Mouse (Mus musculus) activated CD4-positive, CD25-positive, alpha-beta regulatory T cell, adult 4 months (primary cell): ENCODE results near the gene Yif1b. TPM values are rescaled to one million over a fixed set of nuclear protein-coding genes. Genes with fewer than 3 reads are reported as not detected.

Experiments
- polyA plus RNA-seq, 2 experiments: library from polyadenylated mRNA; unstranded; fragments of 100-300 nt; shearing (Covaris generic); gene quantifications; one replicate each; pipeline ENCODE4 v1.2.1; 2017

Gene Yif1b
- polyA plus RNA-seq, 2 experiments from 2014 or later: 57.6 to 73.2 TPM

Other genes starting within 250 kb of the Yif1b start
- under 1 TPM; 0.03 to 0.05 TPM for gene Ryr1, start 113.2 kb upstream of the Yif1b start, polyA plus RNA-seq
- 1 to 10 TPM in 1 of 2 experiments, under 1 TPM in 1; 0.95 to 1.1 TPM for gene Rasgrp4, start 103.5 kb upstream of the Yif1b start, polyA plus RNA-seq
- 10 to 100 TPM; 11.4 to 16.3 TPM for gene Fam98c, start 82.1 kb upstream of the Yif1b start, polyA plus RNA-seq
- gene Ggn, start 68.1 kb upstream of the Yif1b start, polyA plus RNA-seq: not detected
- gene Spred3, start 67.9 kb upstream of the Yif1b start, polyA plus RNA-seq: under 1 TPM in 1 of 2 experiments, not detected in 1; 0.78 TPM
- 100 to 1,000 TPM; 214 to 229 TPM for gene Psmd8, start 57.6 kb upstream of the Yif1b start, polyA plus RNA-seq
- under 1 TPM in 1 of 2 experiments, not detected in 1; 0.15 TPM for gene Catsperg1, start 24.3 kb upstream of the Yif1b start, polyA plus RNA-seq
- 1 to 10 TPM; 1.6 to 1.9 TPM for gene Kcnk6, start 5.8 kb upstream of the Yif1b start, polyA plus RNA-seq
- gene 2200002D01Rik, start 10.1 kb downstream of the Yif1b start, polyA plus RNA-seq: 1 to 10 TPM; 2.7 to 3.6 TPM
- 10 to 100 TPM; 66.6 to 70.2 TPM for gene Spint2, start 43.6 kb downstream of the Yif1b start, polyA plus RNA-seq
- not detected for gene Ppp1r14a, start 51.0 kb downstream of the Yif1b start, polyA plus RNA-seq
- gene Dpf1, start 65.6 kb downstream of the Yif1b start, polyA plus RNA-seq: not detected